Mouse (Mus musculus): ENCODE measurements around the gene Gabrg3.
A peak's percentile ranks its signal among the peaks of the same experiment; 100 is the strongest.
"Not testable (repeated sequence)": the region's sequence is repeated elsewhere in the genome, so short reads cannot be mapped to it uniquely, and the experiment has no call there.

Gabrg3 gene

DNA sequence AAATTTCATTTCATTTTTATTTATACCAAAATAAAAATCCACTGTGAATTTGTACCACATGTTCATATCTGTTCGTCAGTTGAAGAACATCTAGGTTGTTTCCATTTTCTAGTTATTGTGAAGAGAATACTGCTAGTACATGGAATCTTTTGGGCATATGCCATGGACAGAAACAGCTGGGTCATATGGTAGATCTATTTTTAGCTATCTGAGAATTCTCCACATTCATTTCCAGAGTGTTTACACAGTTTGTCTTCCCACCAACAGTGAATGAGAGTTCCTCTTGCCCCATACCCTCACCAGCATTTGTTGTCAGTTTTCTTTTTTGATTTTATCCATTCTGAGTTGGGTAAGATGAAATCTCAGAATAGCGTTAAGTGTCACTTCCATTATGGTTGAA lies 75.0 kb downstream of the Gabrg3 start:
- no peak for DNase-seq (ENCODE audit: low spot score in 2 of 2)

DNA sequence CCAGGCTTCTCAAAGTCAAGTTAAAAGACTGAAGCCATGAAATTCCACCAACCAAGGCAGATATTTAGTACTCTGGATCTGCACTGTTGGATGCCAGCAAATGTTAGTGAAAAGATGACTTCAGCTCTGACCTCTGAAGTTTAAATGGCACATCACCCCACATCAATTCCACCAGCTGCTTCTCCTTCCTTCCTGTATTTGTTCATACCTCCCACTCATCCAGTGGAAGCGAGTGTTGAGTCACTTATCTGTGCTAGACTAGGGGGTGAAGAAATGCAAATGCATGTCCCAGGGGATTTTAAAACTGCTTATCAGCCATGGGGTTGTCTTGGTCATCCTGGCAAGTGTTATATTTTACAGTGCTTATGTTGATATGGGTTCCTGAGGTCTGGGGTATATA lies 79.7 kb downstream of the Gabrg3 start:
- no peak for DNase-seq (ENCODE audit: low spot score in 2 of 2)

DNA sequence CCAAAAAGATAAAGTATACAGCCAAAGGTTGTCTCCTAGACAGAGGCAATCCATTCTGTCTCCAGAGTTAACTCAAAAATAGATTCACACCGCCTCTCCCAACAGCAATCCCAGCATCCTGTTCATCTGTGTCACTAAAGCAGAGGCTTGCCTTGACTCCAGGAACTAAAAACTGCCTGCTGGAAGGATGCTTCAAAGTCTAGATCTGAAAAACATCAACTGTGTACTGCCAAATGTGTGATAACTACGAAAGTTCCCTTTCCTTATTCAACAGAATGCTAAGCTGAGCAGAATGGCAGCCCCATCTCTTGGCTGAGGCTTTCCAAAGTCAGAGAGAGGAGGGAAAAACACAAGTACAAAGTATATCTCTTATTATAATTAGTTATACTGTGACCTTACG lies 90.3 kb downstream of the Gabrg3 start:
- DNase-seq (ENCODE audit: low spot score in 2 of 2): peak; percentile 9 to 59

DNA sequence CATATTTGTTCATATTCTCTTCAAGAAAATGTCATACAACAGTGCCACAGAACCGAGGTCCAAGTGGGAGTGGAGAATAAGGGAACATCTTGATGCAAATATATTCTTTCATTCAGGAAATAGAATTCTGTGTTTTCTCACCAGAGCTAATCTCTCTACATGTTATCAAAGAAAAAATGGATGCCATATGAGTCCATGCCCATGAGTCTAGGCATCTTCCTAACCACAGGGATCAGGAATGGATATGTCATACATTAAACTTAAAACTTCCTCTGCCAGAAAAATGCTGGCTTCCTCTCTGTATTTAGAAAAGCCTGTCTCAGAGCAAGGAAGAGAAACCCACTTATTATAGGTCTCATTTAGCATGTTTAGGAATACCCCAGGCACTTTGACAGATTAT lies 92.9 kb downstream of the Gabrg3 start:
- no peak for DNase-seq (ENCODE audit: low spot score in 2 of 2)

DNA sequence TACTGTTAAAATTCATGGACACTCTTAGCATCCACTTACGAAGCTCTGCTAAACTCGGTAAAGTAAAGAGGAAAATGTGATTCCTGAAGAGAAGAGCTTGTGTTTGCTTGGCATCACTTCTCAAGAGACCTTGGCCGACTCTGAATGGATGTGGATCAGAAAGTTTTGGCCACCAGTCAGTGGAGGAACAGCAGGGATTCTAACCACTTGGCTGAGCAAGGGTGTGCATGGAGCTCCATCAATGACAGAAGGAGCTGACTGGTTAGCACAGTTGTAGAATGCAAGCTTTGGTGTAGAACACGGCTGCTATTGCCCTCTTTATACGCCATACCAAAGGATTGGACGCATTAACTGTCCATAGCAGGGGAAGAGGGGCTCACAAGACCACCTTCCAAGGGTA lies 93.4 kb downstream of the Gabrg3 start:
- DNase-seq (ENCODE audit: low spot score in 2 of 2): no peak

DNA sequence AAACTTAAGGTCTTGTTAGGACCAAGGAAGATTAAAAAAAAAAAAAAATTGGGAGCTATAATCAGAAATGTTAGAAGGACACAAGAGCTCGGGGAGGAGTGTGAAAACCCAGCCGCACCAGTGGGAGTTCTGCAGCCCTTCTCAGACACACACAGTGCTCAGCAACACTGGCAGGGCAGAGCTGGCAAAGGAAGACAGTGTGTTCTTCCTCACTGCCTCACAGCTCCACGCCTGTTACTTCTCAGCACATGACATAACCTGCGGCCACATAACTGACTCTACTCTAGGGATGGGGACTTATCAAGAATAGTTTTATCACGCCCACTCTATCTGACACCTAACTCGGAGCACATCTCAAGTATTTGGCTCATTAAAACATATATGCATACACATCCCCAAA lies 103.8 kb downstream of the Gabrg3 start:
- DNase-seq (ENCODE audit: low spot score in 2 of 2): peak; percentile 7 to 41

DNA sequence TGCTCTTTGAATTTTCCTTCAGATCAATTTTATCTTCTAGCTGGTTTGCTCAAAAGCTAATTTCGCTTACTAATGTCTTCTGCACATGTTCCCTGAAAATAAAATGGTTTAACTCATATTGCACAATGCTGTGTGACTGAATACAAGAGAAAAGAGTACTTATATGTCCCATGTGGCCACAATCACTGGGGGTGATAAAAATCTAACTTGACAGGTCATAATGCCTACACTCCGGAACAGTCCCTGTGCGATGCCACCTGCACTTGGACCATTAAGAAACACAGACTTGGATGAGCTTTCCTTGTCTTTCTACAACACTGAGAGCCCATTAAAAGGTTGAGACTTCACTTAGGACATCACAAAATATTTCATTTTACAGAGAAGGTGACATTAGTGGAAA lies 108.1 kb downstream of the Gabrg3 start:
- no peak for DNase-seq (ENCODE audit: low spot score in 2 of 2)

DNA sequence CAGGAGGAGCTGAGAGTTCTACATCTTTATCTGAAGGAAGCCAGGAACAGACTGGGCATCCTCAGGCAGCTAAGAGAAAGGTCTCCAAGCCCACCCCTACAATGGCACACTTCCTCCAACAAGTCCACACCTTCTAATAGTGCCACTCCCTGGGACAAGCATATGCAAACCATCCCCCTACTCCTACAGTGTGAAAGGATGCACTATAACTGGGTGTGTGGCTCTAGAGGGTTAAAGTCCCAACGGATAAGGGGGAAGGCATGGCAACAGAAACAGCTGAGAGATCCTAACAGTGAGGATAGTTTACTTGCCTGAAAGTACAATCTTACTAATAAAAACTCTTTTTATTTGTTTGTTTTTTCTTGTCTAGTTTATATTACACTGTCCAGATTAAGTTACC lies 126.8 kb downstream of the Gabrg3 start:
- no peak for DNase-seq (ENCODE audit: low spot score in 2 of 2)

DNA sequence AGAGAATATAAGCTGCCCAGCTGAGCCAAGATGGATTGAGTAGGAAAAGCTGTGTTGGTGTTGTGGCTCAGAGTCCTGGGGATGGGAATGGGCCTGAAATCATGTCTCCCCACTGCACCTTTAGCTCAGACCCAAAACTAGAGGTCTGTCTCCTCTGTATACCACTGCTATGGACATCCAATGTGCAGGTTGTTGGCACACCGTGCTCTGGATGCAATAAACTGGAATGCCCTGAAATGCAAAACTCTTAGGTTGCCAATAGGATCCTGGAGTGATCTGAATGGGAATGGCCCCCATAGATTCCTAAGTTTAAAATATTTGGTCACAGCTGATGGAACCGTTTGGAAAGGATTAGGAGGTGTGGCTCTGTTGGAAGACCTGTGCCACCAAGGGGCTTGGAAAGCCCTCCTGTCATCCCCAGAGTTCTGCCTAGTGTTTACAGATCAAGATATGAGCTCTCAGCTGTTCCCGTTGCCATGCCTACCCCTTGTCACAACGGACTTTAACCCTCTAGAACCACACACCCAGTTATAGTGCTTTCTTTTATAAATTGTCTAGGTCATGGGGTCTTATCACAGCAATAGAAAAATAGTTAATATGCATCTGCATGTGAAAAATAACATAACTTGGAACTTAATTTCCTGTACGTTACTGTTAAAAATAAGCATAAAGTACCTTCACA lies 128.0 kb downstream of the Gabrg3 start:
- no peak for DNase-seq (ENCODE audit: low spot score in 2 of 2)

DNA sequence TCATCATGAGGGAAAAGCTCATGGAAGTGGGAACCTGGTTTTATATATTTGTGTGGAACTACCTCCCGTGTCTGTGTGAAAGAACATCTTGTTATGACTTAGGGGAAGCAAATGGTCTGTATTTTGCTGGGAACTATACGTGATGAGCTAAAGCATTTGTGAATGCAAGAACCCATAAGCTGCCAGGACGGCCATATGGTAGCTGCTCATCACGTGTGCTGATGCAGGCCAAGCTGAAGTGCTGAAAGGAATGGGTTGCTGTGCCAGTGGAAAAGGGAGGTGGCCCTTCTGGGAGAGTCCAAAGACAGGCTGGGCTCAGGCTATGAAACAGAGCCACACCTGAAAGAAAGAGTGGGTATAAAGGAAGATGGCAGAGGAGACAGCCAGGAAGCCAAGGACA lies 143.0 kb downstream of the Gabrg3 start:
- peak; percentile 46 to 47 for DNase-seq (ENCODE audit: low spot score in 2 of 2)

DNA sequence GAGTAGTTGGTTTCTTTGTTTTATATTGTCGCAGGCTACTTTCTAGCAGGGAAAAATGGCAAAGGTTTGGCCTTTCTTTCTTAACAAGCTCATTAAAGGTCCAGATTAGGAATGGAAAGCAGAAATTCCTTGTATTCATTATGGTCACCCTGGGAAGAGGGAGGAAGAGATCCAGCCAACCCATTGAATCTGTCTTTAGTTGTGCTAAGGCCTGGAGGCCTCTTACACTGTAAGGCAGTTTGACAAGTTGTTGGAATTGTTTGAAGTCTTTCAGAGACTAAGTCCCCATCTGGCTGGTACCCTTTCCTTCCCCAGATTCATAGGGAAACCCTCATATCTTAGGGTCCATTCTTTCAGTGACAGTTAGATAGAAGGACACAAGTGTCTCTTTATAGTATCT lies 172.9 kb downstream of the Gabrg3 start:
- no peak for DNase-seq (ENCODE audit: low spot score in 2 of 2)

DNA sequence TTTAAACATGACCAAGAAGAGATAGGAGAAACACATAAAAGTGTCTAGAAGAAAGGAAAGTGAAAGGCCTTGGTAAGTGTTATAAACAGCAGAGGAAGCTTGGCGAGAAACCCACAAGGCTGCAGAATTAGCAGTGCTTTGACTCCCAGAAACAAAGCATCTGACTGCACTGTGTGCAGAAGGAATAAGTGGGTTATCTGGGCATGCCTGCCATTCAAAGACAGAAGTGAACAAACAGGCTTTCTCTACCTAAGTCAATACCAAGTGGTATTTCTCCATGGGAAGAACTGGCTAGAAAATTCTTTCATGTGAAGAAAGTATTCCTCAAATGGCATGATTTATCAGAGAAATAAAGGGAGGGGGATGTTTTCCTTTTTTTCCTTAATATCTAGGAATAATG lies 201.0 kb downstream of the Gabrg3 start:
- DNase-seq (ENCODE audit: low spot score in 2 of 2): no peak

DNA sequence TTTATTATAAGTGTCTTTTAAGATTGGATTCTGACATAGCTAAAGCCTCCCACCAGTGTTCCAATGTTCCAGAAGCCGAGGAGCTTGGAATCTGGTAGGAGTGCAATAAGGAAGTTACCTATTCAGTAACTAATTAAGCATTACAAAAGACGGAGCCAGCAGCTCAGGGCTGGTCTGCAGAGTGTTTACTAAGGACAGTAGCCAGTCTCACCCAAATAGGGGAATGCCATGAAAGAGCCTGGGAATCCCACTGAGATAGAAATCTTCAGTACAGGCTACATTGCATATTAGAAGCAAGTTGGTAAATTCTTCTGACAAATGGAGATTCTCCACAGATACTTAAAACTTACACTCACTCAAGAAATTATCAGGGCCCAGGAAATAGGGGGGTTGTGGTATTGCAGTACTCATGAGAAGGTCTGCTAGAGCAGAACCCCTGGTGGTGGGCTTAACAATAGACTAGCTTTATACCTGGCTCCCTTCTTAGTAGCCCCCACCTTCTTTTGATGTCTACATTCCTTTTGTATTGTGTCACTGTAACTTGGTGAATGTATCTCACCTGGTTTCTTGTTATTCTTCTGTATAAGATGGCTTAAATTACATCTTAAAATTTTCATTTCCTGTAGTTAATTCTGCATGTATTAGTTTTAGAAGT lies 211.0 kb downstream of the Gabrg3 start:
- DNase-seq (ENCODE audit: low spot score in 2 of 2): not testable (repeated sequence)

DNA sequence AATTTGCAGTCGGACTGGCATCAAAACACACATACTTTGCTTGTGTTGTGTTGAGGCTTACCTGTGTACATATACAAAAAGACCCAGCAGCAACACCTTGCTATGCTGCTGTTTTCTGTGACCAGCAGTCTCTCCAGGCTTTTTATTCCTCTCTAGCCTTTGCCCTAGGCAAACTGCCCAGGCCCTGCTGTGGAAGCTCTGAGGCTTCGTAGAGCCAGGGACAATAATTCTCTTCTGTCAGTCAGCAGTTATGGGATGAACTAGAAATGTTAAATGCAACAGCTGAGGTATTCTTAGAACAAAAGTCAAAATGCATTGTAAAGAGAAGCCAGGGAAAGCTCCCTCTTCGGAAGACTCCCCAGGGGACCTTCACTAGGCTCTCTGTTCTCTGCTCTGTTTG lies 220.1 kb downstream of the Gabrg3 start:
- no peak for DNase-seq (ENCODE audit: low spot score in 2 of 2)

DNA sequence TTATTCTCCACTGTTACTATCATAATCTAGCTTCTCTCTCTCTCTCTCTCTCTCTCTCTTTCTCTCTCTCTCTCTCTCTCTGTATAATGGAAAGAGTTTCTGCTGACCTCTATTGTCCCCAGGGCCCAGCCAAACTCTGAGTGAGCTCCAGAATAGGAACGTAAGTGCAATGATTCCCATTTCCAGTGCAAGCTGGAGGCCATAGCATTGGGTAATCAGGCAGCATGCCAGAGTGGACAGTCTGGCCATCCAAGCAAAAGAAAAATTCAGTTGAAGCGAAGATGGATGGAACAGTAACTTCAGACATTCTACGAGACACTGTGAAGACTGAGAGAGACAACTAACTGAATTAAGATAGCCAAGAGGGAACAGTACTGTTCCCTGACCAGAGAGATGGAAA lies 228.8 kb downstream of the Gabrg3 start:
- no peak for DNase-seq (ENCODE audit: low spot score in 2 of 2)

DNA sequence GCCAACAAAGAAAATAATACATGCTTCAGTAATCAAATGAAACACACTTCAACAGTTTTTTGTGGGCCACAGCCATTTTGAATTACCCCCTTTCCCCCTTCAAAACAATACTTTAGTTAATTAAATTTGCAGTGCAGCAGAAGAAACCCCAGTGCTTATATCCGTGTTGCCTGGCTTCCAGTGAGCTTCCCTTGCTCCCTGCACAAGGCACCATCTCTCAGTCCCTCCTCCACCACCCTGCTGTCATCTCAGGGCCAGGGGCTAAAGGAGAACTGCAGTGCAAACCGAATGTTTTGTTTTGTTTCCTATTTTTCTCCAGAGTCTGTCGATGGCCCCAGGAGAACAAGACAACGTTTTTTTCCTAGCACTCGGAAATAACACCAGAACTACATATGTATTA lies 233.2 kb downstream of the Gabrg3 start:
- no peak for DNase-seq (ENCODE audit: low spot score in 2 of 2)

DNA sequence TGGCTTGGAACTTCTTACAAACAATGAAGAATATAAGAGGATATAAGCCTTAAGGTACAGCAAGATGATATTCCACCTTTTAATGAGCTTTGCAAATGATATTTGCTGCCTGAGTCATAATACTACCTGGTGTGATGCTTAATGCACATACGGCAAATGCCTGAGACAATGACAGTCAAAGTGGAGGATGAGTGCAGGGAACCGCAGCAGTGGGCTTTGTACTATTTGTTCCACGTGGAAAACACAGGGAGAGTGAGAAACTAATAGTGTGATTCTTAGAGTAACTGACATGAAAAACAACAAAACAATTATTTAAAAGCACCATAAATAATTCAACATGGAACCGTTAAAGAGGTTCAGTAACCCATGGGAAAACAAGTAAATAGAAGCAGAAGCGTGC lies 236.2 kb downstream of the Gabrg3 start:
- DNase-seq (ENCODE audit: low spot score in 2 of 2): no peak

DNA sequence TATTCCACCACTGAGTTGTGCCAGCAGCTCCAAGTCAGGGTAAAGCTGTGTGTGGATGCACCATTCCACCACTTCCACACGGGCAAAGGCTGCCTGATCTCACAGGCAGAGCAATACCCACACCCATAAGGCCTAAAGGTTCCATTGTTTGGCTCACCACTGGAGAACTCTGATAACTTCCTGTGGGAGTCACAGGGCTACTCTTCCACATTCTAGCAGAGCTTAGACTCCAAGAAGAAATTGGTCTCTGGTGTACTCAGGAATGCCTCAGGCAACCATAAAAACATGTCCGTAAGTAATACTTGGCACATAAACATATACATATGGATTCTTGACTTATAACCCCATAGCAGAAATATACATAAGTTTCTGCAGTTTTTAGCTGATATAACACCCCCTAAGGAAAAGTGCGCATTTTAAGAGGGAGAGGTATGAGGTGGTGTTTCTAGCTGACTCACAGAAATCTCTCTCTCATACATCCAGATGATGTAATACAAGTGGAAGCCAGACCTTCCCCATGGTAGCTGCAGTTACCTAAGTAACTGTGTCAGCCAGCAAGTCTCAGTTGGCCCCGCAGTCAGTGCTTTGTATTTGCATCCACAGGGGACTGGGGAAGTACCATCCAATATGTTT lies 248.8 kb downstream of the Gabrg3 start:
- no peak for DNase-seq (ENCODE audit: low spot score in 2 of 2)

DNA sequence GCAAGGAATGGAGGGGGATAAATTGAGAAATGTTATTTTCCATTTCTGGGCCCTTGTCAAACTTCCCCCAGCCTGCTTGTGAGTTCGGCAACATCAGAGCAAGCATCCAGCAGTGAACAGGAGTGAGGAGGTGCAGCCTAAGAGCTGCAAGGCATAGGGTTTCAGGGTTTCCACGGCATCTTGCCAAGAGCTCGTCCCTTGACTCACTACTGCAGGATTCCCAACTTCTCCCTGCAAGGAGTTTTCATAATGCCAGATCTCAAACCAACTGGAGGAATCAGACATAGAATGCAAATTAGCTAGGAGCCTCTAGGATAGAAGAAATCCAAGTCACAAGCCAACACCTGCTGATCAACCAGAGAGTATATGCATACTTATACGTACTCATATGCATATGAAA lies 254.0 kb downstream of the Gabrg3 start:
- DNase-seq (ENCODE audit: low spot score in 2 of 2): peak in 1 of 2 experiments; percentile 7

DNA sequence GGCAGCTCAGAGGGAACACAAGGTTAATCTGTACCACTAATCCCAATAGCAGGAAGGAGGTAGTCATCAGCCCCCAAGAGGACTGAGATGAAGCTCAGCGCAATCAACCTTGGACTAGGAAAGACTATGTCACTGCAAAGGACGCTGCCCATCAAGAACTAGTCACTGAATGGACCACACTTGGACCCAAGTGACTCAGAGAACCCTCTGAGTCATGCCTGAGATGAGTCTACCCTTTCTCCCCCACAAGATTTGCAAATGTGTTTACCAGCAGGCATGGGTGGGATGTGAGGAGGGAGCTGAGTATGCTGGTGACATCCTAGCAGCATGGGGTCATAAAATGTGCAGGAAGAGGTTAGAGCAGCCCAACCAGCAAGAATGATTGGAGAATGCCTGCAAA lies 254.5 kb downstream of the Gabrg3 start:
- no peak for DNase-seq (ENCODE audit: low spot score in 2 of 2)

DNA sequence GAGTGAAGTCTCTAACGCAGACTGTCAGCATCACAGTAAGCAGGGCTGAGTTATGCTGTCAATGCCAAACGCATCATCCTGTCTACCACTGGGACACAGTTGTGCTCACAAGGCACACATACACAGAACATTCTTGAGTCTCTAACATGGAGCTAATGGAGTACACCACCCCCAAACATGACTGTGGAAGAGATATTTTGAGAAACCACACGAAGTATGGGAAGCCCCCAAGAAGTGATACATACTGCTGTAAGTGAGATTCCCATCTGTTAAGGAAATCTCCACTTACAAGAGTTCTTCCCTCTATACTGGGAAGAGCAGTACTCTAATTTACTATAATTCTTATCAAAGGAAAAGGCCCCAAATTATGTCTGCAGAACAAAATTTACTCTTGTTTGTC lies 286.9 kb downstream of the Gabrg3 start:
- DNase-seq (ENCODE audit: low spot score in 2 of 2): no peak

DNA sequence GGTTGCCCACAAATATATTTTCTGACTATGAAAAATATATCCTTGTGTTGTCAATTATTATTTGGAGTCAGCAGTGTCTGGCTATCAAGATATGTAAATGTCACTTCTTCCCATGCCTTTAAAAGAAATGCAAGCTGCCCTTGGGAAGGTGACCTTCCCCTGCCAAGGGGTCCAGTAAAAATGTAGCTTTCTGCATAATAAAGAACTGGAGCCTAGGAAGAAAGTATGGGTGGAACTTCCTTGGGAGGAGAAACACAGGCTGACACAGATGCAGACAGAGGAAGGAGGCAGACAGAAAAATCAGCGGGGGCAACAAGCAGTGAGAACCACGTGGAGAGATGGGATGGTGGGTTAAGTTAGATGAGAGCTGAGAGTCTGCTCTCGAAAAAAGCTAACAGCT lies 304.9 kb downstream of the Gabrg3 start:
- no peak for DNase-seq (ENCODE audit: low spot score in 2 of 2)

DNA sequence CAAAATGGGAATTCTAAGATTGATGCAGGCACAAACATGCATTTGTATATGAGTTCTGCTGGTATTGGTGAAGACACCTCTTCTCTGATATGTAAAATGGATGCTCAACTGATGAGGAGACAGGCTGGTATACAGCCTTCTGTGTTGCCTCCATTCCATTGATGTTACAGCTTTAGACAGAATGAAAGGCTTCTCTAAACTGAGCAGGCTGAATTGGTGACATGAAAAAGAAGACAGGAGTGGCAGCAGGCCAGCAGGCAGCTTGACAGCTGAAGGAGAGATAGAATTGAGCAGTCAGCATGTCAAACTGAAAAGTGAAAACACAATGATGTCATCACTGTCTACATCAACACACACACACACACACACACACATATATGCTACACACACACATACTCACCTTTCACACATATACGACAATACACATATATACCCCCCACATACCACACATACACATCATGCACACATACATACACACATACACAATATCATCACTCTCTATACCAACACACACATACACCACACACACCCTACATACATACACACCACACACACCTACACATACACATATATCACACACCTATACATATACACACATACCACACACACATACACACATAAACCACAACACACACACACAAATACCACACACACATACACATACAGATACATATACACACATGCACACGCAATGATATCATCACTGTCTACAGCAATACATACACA lies 315.4 kb downstream of the Gabrg3 start:
- no peak for DNase-seq (ENCODE audit: low spot score in 2 of 2)
